Mouse (Mus musculus): ENCODE results near the gene Krt39. TPM values are rescaled to one million over a fixed set of nuclear protein-coding genes. Genes with fewer than 3 reads are reported as not detected.

Gene Krt39
- not detected in 2 replicates for polyA plus RNA-seq (2014; fragmentation: Nextera tagmentation; extraction: Ambion mirVana)

DNA sequence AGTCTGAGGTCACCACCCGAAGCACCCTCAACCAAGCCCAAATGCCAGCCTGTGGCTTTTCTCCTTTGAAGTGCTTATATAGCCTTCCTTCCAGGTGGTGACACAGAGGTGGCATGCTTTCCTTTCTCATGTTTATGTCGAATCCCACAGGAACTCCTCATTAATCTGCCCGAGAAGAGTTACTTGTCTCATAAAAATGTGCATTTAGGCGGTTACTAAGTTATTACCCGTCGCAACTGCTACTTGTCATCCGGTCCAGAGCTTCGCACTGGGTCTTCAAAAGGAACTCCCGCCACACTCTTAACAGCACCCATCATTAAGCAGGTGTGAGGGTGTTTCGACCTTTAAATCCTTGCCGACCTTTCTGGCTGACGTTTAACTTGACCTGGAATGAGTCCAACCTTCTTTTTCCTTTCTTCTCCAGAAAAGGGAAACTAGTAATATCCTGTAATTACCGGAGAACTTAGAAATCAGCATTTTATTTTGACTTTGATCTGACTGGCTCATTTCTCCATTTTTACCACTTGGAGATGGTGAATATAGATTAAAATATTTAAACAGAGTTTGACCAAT, at the start of gene Krt39:
Gene Krt39, minus strand, starts transcription at position 51 of the 573 bp plus-strand sequence.
- H3K4me1 ChIP-seq (replicated peaks; ENCODE audit: control insufficient read depth, insufficient read depth, low read length), result no peaks in the 10 kb centered on the region
- no peaks in the 10 kb centered on the region for H3K36me3 ChIP-seq (ENCODE audit: control insufficient read depth, insufficient read depth, low read length)
- DNase-seq (ENCODE audit: low spot score), result no peak
- ATAC-seq (replicated peaks; ENCODE audit: low FRiP score), result no peak
- no peak within 1 kb of the TSS for H3K4me2 ChIP-seq
- no peak within 1 kb of the TSS for H3K27ac ChIP-seq (ENCODE audit: low read depth, low read length)
- H3K4me3 ChIP-seq (ENCODE audit: low read depth, low read length), result no peak within 1 kb of the TSS
- H3K27me3 ChIP-seq (replicated peaks; ENCODE audit: control insufficient read depth, insufficient read depth, low read length), result no peaks in the 10 kb centered on the region
- no peak within 1 kb of the TSS for H3K9ac ChIP-seq (ENCODE audit: low read depth, low read length)
- 86% methylated on average over 13 of the region's 13 CpGs for WGBS
- no peaks in the 10 kb centered on the region for H3K9me3 ChIP-seq (ENCODE audit: control insufficient read depth, low read length)

DNA sequence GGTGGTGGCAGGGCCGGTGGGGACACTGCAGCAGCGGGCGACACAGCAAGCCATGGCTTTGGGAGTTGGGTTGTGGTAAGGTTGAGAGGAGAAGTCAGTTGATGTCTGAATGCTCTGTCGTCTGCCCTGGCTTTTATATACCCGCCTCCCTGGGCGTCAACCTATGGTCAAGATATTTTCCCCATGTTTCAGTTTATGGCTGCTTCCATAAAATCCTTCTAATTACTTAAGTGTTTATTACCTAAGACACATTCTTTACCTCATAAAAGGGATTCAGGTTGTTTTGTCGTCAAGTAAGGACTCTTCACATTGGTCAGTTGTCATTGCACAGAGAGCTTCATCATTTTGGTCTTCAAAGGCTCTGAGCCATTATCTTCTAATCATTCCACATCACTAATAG, 45.4 kb upstream of the Krt39 start, which contains the start of gene Krtap3-1:
Gene Krtap3-1, minus strand, starts transcription at position 101 of the 400 bp plus-strand sequence.
- Histone ChIP-seq H3K27ac (ENCODE audit: low read depth, low read length) (no peak within 1 kb of the TSS), H3K4me2 (no peak within 1 kb of the TSS), H3K36me3 (ENCODE audit: control insufficient read depth, insufficient read depth, low read length) (no peaks in the 10 kb centered on the region), H3K9me3 (ENCODE audit: control insufficient read depth, low read length) (no peaks in the 10 kb centered on the region), H3K4me1 (replicated peaks; ENCODE audit: control insufficient read depth, insufficient read depth, low read length) (no peaks in the 10 kb centered on the region), H3K9ac (ENCODE audit: low read depth, low read length) (no peak within 1 kb of the TSS; the same call in 1 of the 2 replicates), H3K27me3 (replicated peaks; ENCODE audit: control insufficient read depth, insufficient read depth, low read length) (no peaks in the 10 kb centered on the region), H3K4me3 (ENCODE audit: low read depth, low read length) (no peak within 1 kb of the TSS)
- DNase-seq (ENCODE audit: low spot score) (no peak), ATAC-seq (replicated peaks; ENCODE audit: low FRiP score) (no peak)
- WGBS, result 87% methylated on average over 7 of the region's 7 CpGs

DNA sequence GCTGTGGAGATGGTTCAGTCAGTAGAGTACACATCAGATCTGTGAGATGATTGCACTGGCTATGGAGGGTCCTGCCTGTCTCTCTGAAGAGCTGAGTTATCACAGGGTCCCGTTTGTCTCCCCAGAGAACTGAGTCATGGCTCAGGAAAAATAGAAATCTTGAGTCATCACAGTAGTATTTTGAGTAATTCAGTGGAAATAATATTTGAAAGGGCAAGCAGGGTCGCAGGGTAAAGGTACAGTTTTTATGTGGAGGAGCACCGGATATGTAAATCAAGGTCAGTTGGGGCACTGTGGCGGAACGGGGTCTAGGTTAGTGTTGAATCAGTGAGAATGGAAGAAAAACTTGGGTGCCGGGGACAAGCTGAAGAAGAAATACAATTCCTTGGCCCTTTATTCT, 41.4 kb upstream of the Krt39 start:
- no peak overlapping the region for H3K4me3 ChIP-seq (ENCODE audit: low read depth, low read length)
- ATAC-seq (replicated peaks; ENCODE audit: low FRiP score) (no peak), DNase-seq (ENCODE audit: low spot score) (no peak)
- H3K27ac ChIP-seq (ENCODE audit: low read depth, low read length), result no peak overlapping the region
- no peaks in the 10 kb centered on the region for H3K9me3 ChIP-seq (ENCODE audit: control insufficient read depth, low read length)
- no peaks in the 10 kb centered on the region for H3K36me3 ChIP-seq (ENCODE audit: control insufficient read depth, insufficient read depth, low read length)
- no peak overlapping the region for H3K4me2 ChIP-seq
- H3K9ac ChIP-seq (ENCODE audit: low read depth, low read length), result no peak overlapping the region
- no peaks in the 10 kb centered on the region for H3K4me1 ChIP-seq (replicated peaks; ENCODE audit: control insufficient read depth, insufficient read depth, low read length)
- no peaks in the 10 kb centered on the region for H3K27me3 ChIP-seq (replicated peaks; ENCODE audit: control insufficient read depth, insufficient read depth, low read length)
- WGBS, result 77% methylated on average over 6 of the region's 6 CpGs

DNA sequence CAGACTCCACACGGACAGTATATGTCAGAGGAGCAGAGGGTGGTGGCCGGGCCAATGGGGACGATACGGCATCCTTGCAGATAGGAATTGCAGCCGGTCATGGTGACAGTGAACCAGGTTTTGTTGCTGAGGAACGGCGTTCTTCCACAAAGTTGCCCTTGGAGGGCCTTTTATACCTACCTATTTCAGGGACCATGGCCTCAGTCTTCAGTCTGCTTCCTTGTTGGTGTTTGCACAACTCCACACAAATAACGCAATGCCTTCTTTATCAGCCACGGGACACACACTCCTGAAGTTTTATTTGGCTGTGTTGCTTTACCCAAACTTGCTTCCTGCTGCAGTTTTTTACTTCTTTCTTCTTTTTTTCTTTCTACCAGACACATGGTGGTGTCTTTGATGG, 38.2 kb upstream of the Krt39 start, which contains the start of gene Gm11939:
Gene Gm11939, minus strand, starts transcription at position 101 of the 400 bp plus-strand sequence.
- Histone ChIP-seq H3K4me2 (no peak within 1 kb of the TSS), H3K9ac (ENCODE audit: low read depth, low read length) (no peak within 1 kb of the TSS), H3K27me3 (replicated peaks; ENCODE audit: control insufficient read depth, insufficient read depth, low read length) (no peaks in the 10 kb centered on the region), H3K4me3 (ENCODE audit: low read depth, low read length) (no peak within 1 kb of the TSS), H3K9me3 (ENCODE audit: control insufficient read depth, low read length) (no peaks in the 10 kb centered on the region), H3K36me3 (ENCODE audit: control insufficient read depth, insufficient read depth, low read length) (no peaks in the 10 kb centered on the region), H3K4me1 (replicated peaks; ENCODE audit: control insufficient read depth, insufficient read depth, low read length) (no peaks in the 10 kb centered on the region), H3K27ac (ENCODE audit: low read depth, low read length) (no peak within 1 kb of the TSS)
- no peak for ATAC-seq (replicated peaks; ENCODE audit: low FRiP score)
- no peak for DNase-seq (ENCODE audit: low spot score)
- WGBS, result 86% methylated on average over 9 of the region's 9 CpGs

DNA sequence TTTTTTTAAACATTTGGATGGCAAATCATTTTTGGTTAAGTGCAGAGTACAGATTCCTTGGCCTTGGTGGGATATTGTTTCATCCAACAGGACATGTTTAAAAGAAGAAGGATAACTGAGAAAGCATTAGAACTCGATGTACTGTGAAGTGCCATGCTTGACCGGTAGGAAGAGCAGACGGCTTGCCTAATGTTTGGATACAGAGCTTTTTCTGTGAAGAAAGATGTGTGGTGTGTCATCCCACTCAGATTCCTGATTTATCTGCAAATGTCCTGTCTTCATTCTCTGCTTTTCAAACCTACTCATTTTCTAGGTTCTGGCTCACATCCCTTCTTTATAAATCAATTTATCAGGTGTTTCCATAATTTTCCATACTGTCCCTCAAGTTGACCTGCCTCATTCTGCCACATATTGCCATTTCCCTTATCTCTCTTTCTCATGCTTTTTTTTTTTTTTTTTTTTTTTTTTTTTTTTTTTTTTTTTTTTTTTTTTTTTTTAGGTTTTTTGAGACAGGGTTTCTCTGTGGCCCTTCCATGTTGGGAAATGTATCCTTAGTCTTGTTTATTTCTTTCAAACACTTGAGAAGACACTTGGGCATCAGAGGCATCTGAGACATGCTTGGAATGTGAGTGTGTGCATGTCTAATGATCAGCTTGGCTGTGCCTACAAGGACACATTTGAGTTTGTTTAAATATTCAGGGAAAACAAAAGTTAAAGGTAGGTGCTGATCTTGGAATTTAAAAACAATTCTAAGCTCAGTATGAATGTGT, 37.0 kb upstream of the Krt39 start:
- Histone ChIP-seq H3K4me2 (no peak overlapping the region), H3K36me3 (ENCODE audit: control insufficient read depth, insufficient read depth, low read length) (no peaks in the 10 kb centered on the region), H3K9ac (ENCODE audit: low read depth, low read length) (no peak overlapping the region), H3K27me3 (replicated peaks; ENCODE audit: control insufficient read depth, insufficient read depth, low read length) (no peaks in the 10 kb centered on the region), H3K4me1 (replicated peaks; ENCODE audit: control insufficient read depth, insufficient read depth, low read length) (no peaks in the 10 kb centered on the region), H3K9me3 (ENCODE audit: control insufficient read depth, low read length) (no peaks in the 10 kb centered on the region), H3K4me3 (ENCODE audit: low read depth, low read length) (no peak overlapping the region), H3K27ac (ENCODE audit: low read depth, low read length) (no peak overlapping the region)
- ATAC-seq (replicated peaks; ENCODE audit: low FRiP score), result no peak
- DNase-seq (ENCODE audit: low spot score), result no peak
- 75% methylated on average over 3 of the region's 3 CpGs for WGBS

DNA sequence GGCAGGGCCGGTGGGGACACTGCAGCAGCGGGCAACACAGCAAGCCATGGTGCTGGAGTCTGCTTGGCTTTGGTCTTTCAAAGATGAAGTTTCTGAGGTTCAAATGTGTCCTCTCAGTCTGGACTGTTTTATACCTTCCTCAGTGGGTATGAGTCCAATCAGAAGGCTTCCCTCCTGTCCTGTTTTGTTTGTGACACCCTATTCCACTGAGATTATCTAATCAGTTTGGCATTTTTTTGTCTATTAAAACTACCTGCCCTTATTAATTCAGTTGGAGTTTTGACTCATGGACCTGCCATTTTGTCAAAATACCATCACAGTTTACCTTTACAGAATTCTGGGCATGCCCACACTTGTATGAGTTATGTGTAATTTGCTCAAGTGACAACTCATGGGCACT, 35.6 kb upstream of the Krt39 start, which contains the start of gene Krtap3-2:
Gene Krtap3-2, minus strand, starts transcription at position 101 of the 400 bp plus-strand sequence.
- Histone ChIP-seq H3K27ac (ENCODE audit: low read depth, low read length) (no peak within 1 kb of the TSS), H3K36me3 (ENCODE audit: control insufficient read depth, insufficient read depth, low read length) (no peaks in the 10 kb centered on the region), H3K9me3 (ENCODE audit: control insufficient read depth, low read length) (no peaks in the 10 kb centered on the region), H3K4me2 (no peak within 1 kb of the TSS), H3K4me3 (ENCODE audit: low read depth, low read length) (no peak within 1 kb of the TSS), H3K27me3 (replicated peaks; ENCODE audit: control insufficient read depth, insufficient read depth, low read length) (no peaks in the 10 kb centered on the region), H3K4me1 (replicated peaks; ENCODE audit: control insufficient read depth, insufficient read depth, low read length) (no peaks in the 10 kb centered on the region), H3K9ac (ENCODE audit: low read depth, low read length) (no peak within 1 kb of the TSS)
- 84% methylated on average over 2 of the region's 2 CpGs for WGBS
- no peak for DNase-seq (ENCODE audit: low spot score)
- no peak for ATAC-seq (replicated peaks; ENCODE audit: low FRiP score)

DNA sequence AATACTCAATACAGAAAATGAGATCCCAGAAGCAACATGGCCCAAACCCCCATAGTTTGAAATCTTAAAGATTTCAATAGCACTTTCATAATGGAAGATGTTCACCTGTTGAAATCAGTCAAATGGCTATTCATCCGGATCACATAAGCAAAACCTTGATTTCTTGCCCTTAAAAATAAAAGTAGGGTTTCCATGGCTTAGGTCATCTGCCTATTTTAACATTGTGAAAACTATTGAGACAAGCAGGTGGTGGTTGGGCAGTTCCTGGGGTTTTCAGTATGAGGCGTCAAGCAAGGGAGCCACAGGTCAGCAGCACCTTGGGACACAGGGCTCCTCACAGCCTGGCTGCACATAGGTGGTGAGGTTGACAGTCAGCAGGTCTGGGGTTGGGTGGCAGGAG, 35.1 kb upstream of the Krt39 start:
- no peaks in the 10 kb centered on the region for H3K9me3 ChIP-seq (ENCODE audit: control insufficient read depth, low read length)
- no peak overlapping the region for H3K4me2 ChIP-seq
- no peak overlapping the region for H3K27ac ChIP-seq (ENCODE audit: low read depth, low read length)
- no peak for ATAC-seq (replicated peaks; ENCODE audit: low FRiP score)
- no peaks in the 10 kb centered on the region for H3K36me3 ChIP-seq (ENCODE audit: control insufficient read depth, insufficient read depth, low read length)
- no peaks in the 10 kb centered on the region for H3K27me3 ChIP-seq (replicated peaks; ENCODE audit: control insufficient read depth, insufficient read depth, low read length)
- H3K4me1 ChIP-seq (replicated peaks; ENCODE audit: control insufficient read depth, insufficient read depth, low read length), result no peaks in the 10 kb centered on the region
- H3K4me3 ChIP-seq (ENCODE audit: low read depth, low read length), result no peak overlapping the region
- no peak for DNase-seq (ENCODE audit: low spot score)
- no peak overlapping the region for H3K9ac ChIP-seq (ENCODE audit: low read depth, low read length)
- 66% methylated on average over 2 of the region's 2 CpGs for WGBS

DNA sequence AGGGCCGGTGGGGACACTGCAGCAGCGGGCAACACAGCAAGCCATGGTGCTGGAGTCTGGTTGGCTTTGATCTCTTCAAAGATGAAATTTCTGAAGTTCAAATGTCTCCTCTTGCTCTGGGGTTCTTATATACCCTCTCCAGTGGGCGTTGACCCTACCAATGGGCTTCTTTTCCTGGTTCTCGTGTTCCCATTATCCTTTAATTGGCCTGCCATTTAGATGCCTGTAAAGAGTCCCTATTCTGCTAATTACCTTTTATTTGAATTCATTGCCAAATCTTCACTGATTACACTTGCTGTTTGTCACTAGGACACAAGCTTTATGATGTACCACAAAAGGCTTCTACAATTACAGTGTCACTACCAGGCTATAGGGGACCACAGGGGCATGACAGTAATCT, 29.6 kb upstream of the Krt39 start, which contains the start of gene Krtap3-3:
Gene Krtap3-3, minus strand, starts transcription at position 101 of the 400 bp plus-strand sequence.
- H3K36me3 ChIP-seq (ENCODE audit: control insufficient read depth, insufficient read depth, low read length), result no peaks in the 10 kb centered on the region
- no peak within 1 kb of the TSS for H3K4me3 ChIP-seq (ENCODE audit: low read depth, low read length)
- no peaks in the 10 kb centered on the region for H3K4me1 ChIP-seq (replicated peaks; ENCODE audit: control insufficient read depth, insufficient read depth, low read length)
- no peak within 1 kb of the TSS for H3K9ac ChIP-seq (ENCODE audit: low read depth, low read length)
- DNase-seq (ENCODE audit: low spot score) (no peak), ATAC-seq (replicated peaks; ENCODE audit: low FRiP score) (no peak)
- H3K27ac ChIP-seq (ENCODE audit: low read depth, low read length), result no peak within 1 kb of the TSS
- no peak within 1 kb of the TSS for H3K4me2 ChIP-seq
- 60% methylated on average over 4 of the region's 4 CpGs for WGBS
- no peaks in the 10 kb centered on the region for H3K27me3 ChIP-seq (replicated peaks; ENCODE audit: control insufficient read depth, insufficient read depth, low read length)
- no peaks in the 10 kb centered on the region for H3K9me3 ChIP-seq (ENCODE audit: control insufficient read depth, low read length)

DNA sequence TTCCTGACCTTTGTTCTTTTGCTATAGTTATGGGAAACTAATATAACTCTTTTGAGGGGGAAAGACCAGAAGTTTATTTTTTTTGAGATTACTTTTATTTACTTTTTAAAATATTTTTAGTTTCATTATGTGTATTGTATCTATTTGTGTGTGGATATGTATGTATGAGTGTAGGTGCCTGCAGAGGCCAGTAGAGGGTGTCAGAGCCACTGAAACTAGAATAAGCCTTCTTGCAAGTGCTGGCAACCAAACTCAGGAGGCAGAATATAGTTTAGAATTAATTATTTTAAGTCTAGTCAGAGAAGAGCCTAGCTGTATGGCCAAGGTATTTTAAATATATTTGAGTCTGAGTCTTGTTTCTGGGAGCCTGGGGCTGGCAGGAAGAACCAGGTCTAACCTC, 26.8 kb upstream of the Krt39 start:
- Histone ChIP-seq H3K27ac (ENCODE audit: low read depth, low read length) (no peak overlapping the region), H3K9ac (ENCODE audit: low read depth, low read length) (no peak overlapping the region), H3K4me3 (ENCODE audit: low read depth, low read length) (no peak overlapping the region), H3K36me3 (ENCODE audit: control insufficient read depth, insufficient read depth, low read length) (no peaks in the 10 kb centered on the region), H3K27me3 (replicated peaks; ENCODE audit: control insufficient read depth, insufficient read depth, low read length) (no peaks in the 10 kb centered on the region), H3K4me1 (replicated peaks; ENCODE audit: control insufficient read depth, insufficient read depth, low read length) (no peaks in the 10 kb centered on the region), H3K9me3 (ENCODE audit: control insufficient read depth, low read length) (no peaks in the 10 kb centered on the region), H3K4me2 (no peak overlapping the region)
- ATAC-seq (replicated peaks; ENCODE audit: low FRiP score) (no peak), DNase-seq (ENCODE audit: low spot score) (no peak)
